Comparison of ENCODE assay signal across 30 mouse cellular contexts in genomic region chr13:51433371-51433770, GRCm38 (mm10). TPM values are rescaled to one million over a fixed set of nuclear protein-coding genes. Genes with fewer than 3 reads are reported as not detected.
DNase-seq lines count a peak whose midpoint lies in the region; ATAC-seq lines count a peak whose summit lies in the region.
"Had no signal": no experiment of that assay in that cellular context is flagged by ENCODE, and none has a peak within 500 bp of the region (broad histone marks: within the 10 kb centered on the region; RNA-seq: fewer than 3 reads in every experiment).

No protein-coding gene starts in this region.

- H3K4me1 ChIP-seq in intestine, embryonic 16.5 days (ENCODE audit: control insufficient read depth, insufficient read depth, low read length) = no peaks in the 10 kb centered on the region
- H3K4me1 ChIP-seq: embryonic facial prominence, embryonic 10.5 days; embryonic facial prominence, embryonic 13.5 days; heart, embryonic 15.5 days; hindbrain, embryonic 12.5 days; intestine, embryonic 15.5 days had no signal

- WGBS in intestine, embryonic 16.5 days = 63% methylated on average over 3 of the region's 3 CpGs

- no peaks in the 10 kb centered on the region for H3K36me3 ChIP-seq in intestine, embryonic 16.5 days (ENCODE audit: control insufficient read depth, insufficient read depth, low read length)
- H3K36me3 ChIP-seq: embryonic facial prominence, embryonic 10.5 days; embryonic facial prominence, embryonic 13.5 days; forebrain, embryonic 15.5 days; G1E; heart, embryonic 15.5 days; hindbrain, embryonic 12.5 days; hindbrain, embryonic 15.5 days; intestine, embryonic 15.5 days had no signal

- no peak overlapping the region for H3K27ac ChIP-seq in intestine, embryonic 16.5 days (ENCODE audit: low read length)
- H3K27ac ChIP-seq: embryonic facial prominence, embryonic 10.5 days; embryonic facial prominence, embryonic 13.5 days; forebrain, embryonic 12.5 days; forebrain, embryonic 15.5 days; heart, adult 2 months; heart, embryonic 15.5 days; hindbrain, embryonic 12.5 days; hindbrain, embryonic 15.5 days; intestine, embryonic 15.5 days had no signal

- H3K4me2 ChIP-seq in intestine, embryonic 16.5 days (ENCODE audit: low read depth, low read length) = no peak overlapping the region
- H3K4me2 ChIP-seq: embryonic facial prominence, embryonic 13.5 days; forebrain, embryonic 12.5 days; forebrain, embryonic 15.5 days; heart, embryonic 11.5 days; heart, embryonic 15.5 days; hindbrain, embryonic 12.5 days; hindbrain, embryonic 15.5 days; intestine, embryonic 15.5 days had no signal

- no peaks in the 10 kb centered on the region for H3K27me3 ChIP-seq in intestine, embryonic 16.5 days (replicated peaks; ENCODE audit: control insufficient read depth, insufficient read depth, low read length)
- H3K27me3 ChIP-seq: embryonic facial prominence, embryonic 13.5 days; forebrain, embryonic 12.5 days; forebrain, embryonic 15.5 days; heart, embryonic 15.5 days; hindbrain, embryonic 12.5 days; hindbrain, embryonic 15.5 days; intestine, embryonic 15.5 days had no signal

- DNase-seq in 3T3-L1 (ENCODE audit: low read depth, low spot score) (peak; percentile 28), 416B (ENCODE audit: low read depth) (peak; percentile 67)
- no peak for DNase-seq in thymus, adult 18-20 months
- DNase-seq: adrenal gland, adult 8-10 months; adrenal gland, postnatal 25 days; B cell, adult 2 months; cerebellum, adult 11 months; cerebellum, adult 2 months; cerebellum, adult 9-11 months; cerebellum, postnatal 25 days; embryo, embryonic 11 days; gastrocnemius, postnatal 25 days; heart, adult 2 months; heart, postnatal 10 days; heart, postnatal 36 days; kidney, adult 18-20 months had no signal

- H3K9me3 ChIP-seq in intestine, embryonic 16.5 days (ENCODE audit: control insufficient read depth, low read length) = no peaks in the 10 kb centered on the region
- H3K9me3 ChIP-seq: embryonic facial prominence, embryonic 10.5 days; embryonic facial prominence, embryonic 13.5 days; forebrain, embryonic 12.5 days; forebrain, embryonic 15.5 days; heart, embryonic 15.5 days; hindbrain, embryonic 12.5 days; hindbrain, embryonic 15.5 days; intestine, embryonic 15.5 days had no signal

- ATAC-seq in common myeloid progenitor, adult 5-6 weeks (replicated peaks; ENCODE audit: low read depth, poor library complexity, severe bottlenecking) = peak; percentile 71
- no peak for ATAC-seq in inflammation-experienced regulatory T-cells, adult 6 months
- no peak for ATAC-seq in intestine, embryonic 16.5 days
- ATAC-seq: forebrain, embryonic 15.5 days; intestine, embryonic 15.5 days had no signal

- H3K4me3 ChIP-seq in intestine, embryonic 16.5 days (ENCODE audit: low read length) = no peak overlapping the region
- H3K4me3 ChIP-seq: embryonic facial prominence, embryonic 10.5 days; embryonic facial prominence, embryonic 13.5 days; erythroblast, embryonic 14.5 days; forebrain, embryonic 12.5 days; forebrain, embryonic 15.5 days; heart, adult 2 months; heart, embryonic 15.5 days; hindbrain, embryonic 12.5 days; hindbrain, embryonic 15.5 days; intestine, embryonic 15.5 days had no signal

- H3K9ac ChIP-seq in intestine, embryonic 16.5 days (ENCODE audit: low read depth, low read length) = no peak overlapping the region
- H3K9ac ChIP-seq: embryonic facial prominence, embryonic 13.5 days; forebrain, embryonic 12.5 days; forebrain, embryonic 15.5 days; heart, embryonic 15.5 days; hindbrain, embryonic 12.5 days; hindbrain, embryonic 15.5 days; intestine, embryonic 15.5 days had no signal

RNA-seq across cellular contexts. Expression of gene S1pr3, which starts 24.9 kb away (rescaled TPM):
- total RNA-seq in common myeloid progenitor, adult 5-6 weeks (2017) = 4.1 and 7.0 TPM in 2 replicates
- under 1 TPM in 1 of 3 experiments, not detected in 2; 0.24 TPM for polyA plus RNA-seq in inflammation-experienced regulatory T-cells, adult 6 months (2017; shearing (Covaris generic))
- 38.2 and 41.3 TPM in 2 replicates for polyA plus RNA-seq in intestine, embryonic 16.5 days (2015; fragmentation: Nextera tagmentation; extraction: Ambion mirVana)
- polyA plus RNA-seq: G1E had no signal

Comparison
In these comparisons a context has a peak if more than half of its experiments do, and no peak if none do; other contexts are left out.
1. DNase-seq: peak in 3T3-L1 (single experiment) and 416B (single experiment); none in thymus, adult 18-20 months (0 of 2).
2. RNA of gene S1pr3, which starts 24.9 kb away (polyA plus RNA-seq): 38.2 to 41.3 TPM in intestine, embryonic 16.5 days; 0.24 TPM in inflammation-experienced regulatory T-cells, adult 6 months; every median in the first group is over 10 times any median in the second.